Mouse (Mus musculus) mouse embryonic stem cell (cell line): ENCODE measurements at regions not wholly inside any gene's neighbourhood (a gene's known extent, or its start where the extent isn't known, plus 50 kb on each side); places are given as distances from the start of the nearest gene placed in this dataset.

ENCODE experiments used
- in situ Hi-C, 2 experiments: fragments of 300-500 bp; cut with MboI; formaldehyde crosslinking; loops; 1 replicate in 1 of 2; 3 replicates in 1 of 2; pipeline ENCODE4 v1.14.3; 2019 to 2020; ENCODE audit warnings: low sequenced_read_pairs in 2 of 2, low pct_unique_long_range_greater_than_20kb in 1 of 2, mixed read lengths in 1 of 2; ENCODE audit not compliant: unreplicated experiment in 1 of 2

GRCm38 (mm10) chr12:54577235-54577634 is 79.1 kb downstream of the Sptssa start:
- in situ Hi-C loops: no loop called here

GRCm38 (mm10) chr12:54576821-54577220 is 79.6 kb downstream of the Sptssa start:
- in situ Hi-C loops: no loop called here

GRCm38 (mm10) chr12:54572866-54573265 is 83.5 kb downstream of the Sptssa start:
- in situ Hi-C loops: no loop called here

- in situ Hi-C loops: no loop called here
Measured at GRCm38 (mm10) chr12:54568078-54568931, 88.1 kb downstream of the Sptssa start.

GRCm38 (mm10) chr12:54567426-54567790 is 89.0 kb downstream of the Sptssa start:
- in situ Hi-C loops: no loop called here

GRCm38 (mm10) chr12:54566532-54567425 is 89.6 kb downstream of the Sptssa start:
- in situ Hi-C loops: no loop called here

GRCm38 (mm10) chr12:54561981-54562380 is 94.4 kb downstream of the Sptssa start:
- in situ Hi-C loops: no loop called here

- in situ Hi-C loops: no loop called here
Measured at GRCm38 (mm10) chr12:54558106-54558505, 98.3 kb downstream of the Sptssa start.

GRCm38 (mm10) chr12:54549659-54550058 is 106.7 kb downstream of the Sptssa start:
- in situ Hi-C loops: no loop called here

GRCm38 (mm10) chr12:54545821-54546608 is 110.4 kb downstream of the Sptssa start:
- in situ Hi-C loops: no loop called here

GRCm38 (mm10) chr12:54538320-54538705 is 118.1 kb downstream of the Sptssa start:
- in situ Hi-C loops: no loop called here

GRCm38 (mm10) chr12:54537690-54538319 is 118.6 kb downstream of the Sptssa start:
- in situ Hi-C loops: no loop called here

- in situ Hi-C loops: no loop called here
Measured at GRCm38 (mm10) chr12:54537022-54537421, 119.4 kb downstream of the Sptssa start.

GRCm38 (mm10) chr12:54535556-54536516 is 120.5 kb downstream of the Sptssa start:
- in situ Hi-C loops: no loop called here

- in situ Hi-C loops: no loop called here
Measured at GRCm38 (mm10) chr12:54534910-54535309, 121.5 kb downstream of the Sptssa start.

- in situ Hi-C loops: no loop called here
Measured at GRCm38 (mm10) chr12:54533134-54533533, 123.2 kb downstream of the Sptssa start.

- in situ Hi-C loops: no loop called here
Measured at GRCm38 (mm10) chr12:54532062-54532461, 124.3 kb downstream of the Sptssa start.
